Comparison of ENCODE assay signal across 7 mouse cellular contexts in the genomic region with DNA sequence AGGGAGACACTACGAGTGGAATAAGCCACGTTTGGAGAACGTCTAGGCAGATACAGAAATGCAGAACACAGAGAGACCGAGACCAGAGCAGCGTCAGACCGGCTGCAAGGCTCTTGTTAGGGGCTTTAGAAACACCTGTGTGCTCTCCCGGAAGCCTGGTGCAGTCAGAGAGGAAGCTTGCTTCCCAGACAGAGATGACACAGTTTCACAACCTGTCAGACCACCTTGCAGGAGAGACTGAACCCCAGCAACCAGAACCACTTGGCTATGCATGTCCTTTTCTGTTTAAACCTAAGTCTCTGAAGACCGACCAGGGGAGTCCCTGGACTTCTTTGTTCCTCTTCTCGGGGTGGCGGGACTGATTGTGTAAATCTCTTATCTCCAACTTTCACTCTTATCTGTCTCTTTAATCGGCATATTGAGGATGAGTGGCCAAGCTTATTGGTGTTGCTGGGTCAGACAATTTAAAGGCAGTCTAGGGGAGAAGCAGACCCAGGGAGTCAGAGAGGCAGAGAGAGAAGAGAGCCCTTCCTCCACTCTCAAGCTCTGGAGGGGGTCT. TPM values are rescaled to one million over a fixed set of nuclear protein-coding genes. Genes with fewer than 3 reads are reported as not detected.
A peak's percentile ranks its signal among the peaks of the same experiment; 100 is the strongest.
DNase-seq lines count a peak whose midpoint lies in the region; ATAC-seq lines count a peak whose summit lies in the region.

A gene (plus strand): TSS at position 509 of the 559 bp plus-strand sequence.

- H3K27me3 ChIP-seq in midbrain, embryonic 10.5 days (ENCODE audit: low read depth, poor library complexity, severe bottlenecking) = peaks cover 69% of the 10 kb centered on the region

- 4% methylated on average over 11 of the region's 11 CpGs for WGBS in midbrain, embryonic 10.5 days

- H3K9me3 ChIP-seq in midbrain, embryonic 10.5 days (replicated peaks) = no peaks in the 10 kb centered on the region

- no peaks in the 10 kb centered on the region for H3K36me3 ChIP-seq in midbrain, embryonic 10.5 days

- ATAC-seq in hematopoietic stem cell, adult 5-6 weeks (replicated peaks in 1 of 2; ENCODE audit: insufficient read depth in 1 of 2, low FRiP score in 2 of 2, low TSS enrichment in 1 of 2, low read depth in 1 of 2, poor library complexity in 2 of 2, severe bottlenecking in 2 of 2) = peak; percentile 59 to 65; a peak in 3 of 4 replicates
- ATAC-seq in frontal cortex, adult (ENCODE audit: low TSS enrichment) = no peak
- no peak; the same call in 1 of the 2 replicates for ATAC-seq in monocyte, adult 5-6 weeks (replicated peaks; ENCODE audit: insufficient number of reproducible peaks, low FRiP score, low TSS enrichment, poor library complexity, severe bottlenecking)

- peak; percentile 2 for DNase-seq in 416B (ENCODE audit: low read depth)
- DNase-seq in B cell, adult 2 months = peak; percentile 63 to 66
- DNase-seq in midbrain, embryonic 10.5 days (ENCODE audit: low spot score) = no peak
- no peak for DNase-seq in right cerebral cortex, postnatal 14 days

- peak within 1 kb of the TSS; percentile 59 for H3K27ac ChIP-seq in midbrain, embryonic 10.5 days (replicated peaks)

- peak within 1 kb of the TSS; percentile 60 for H3K4me3 ChIP-seq in midbrain, embryonic 10.5 days

- peaks cover 44% of the 10 kb centered on the region for H3K4me1 ChIP-seq in midbrain, embryonic 10.5 days

RNA-seq across cellular contexts. Expression of the gene that starts here (rescaled TPM):
- 0.25 TPM in 1 of 2 replicates, not detected in the other for total RNA-seq in hematopoietic stem cell, adult 5-6 weeks (2017)
- polyA plus RNA-seq in midbrain, embryonic 10.5 days (2016; fragmentation: Nextera tagmentation; extraction: Ambion mirVana) = not detected in 2 replicates
- 0.38 TPM in 1 of 3 replicates, not detected in the others for total RNA-seq in monocyte, adult 5-6 weeks (2017)

Comparison
In these comparisons a context has a peak if more than half of its experiments do, and no peak if none do; other contexts are left out.
1. Peak in ATAC-seq in hematopoietic stem cell, adult 5-6 weeks; RNA of the gene not detected or under 1 TPM.
2. DNase-seq: peak in 416B (single experiment) and B cell, adult 2 months (2 of 2); none in midbrain, embryonic 10.5 days (single experiment) and right cerebral cortex, postnatal 14 days (single experiment).